Mouse (Mus musculus) C2C12 (cell line): Measurements from ENCODE around the gene Rgma.

Source experiments
- CTCF ChIP-seq: IDR thresholded peaks from one replicate; pipeline ENCODE4 v1.5.1; 2011; ENCODE audit not compliant: control insufficient read depth, insufficient read depth, insufficient read length
- USF1 ChIP-seq: IDR thresholded peaks from one replicate; pipeline ENCODE4 v1.6.1; 2011; ENCODE audit warnings: low read depth, mild to moderate bottlenecking, control low read depth, moderate library complexity

DNA sequence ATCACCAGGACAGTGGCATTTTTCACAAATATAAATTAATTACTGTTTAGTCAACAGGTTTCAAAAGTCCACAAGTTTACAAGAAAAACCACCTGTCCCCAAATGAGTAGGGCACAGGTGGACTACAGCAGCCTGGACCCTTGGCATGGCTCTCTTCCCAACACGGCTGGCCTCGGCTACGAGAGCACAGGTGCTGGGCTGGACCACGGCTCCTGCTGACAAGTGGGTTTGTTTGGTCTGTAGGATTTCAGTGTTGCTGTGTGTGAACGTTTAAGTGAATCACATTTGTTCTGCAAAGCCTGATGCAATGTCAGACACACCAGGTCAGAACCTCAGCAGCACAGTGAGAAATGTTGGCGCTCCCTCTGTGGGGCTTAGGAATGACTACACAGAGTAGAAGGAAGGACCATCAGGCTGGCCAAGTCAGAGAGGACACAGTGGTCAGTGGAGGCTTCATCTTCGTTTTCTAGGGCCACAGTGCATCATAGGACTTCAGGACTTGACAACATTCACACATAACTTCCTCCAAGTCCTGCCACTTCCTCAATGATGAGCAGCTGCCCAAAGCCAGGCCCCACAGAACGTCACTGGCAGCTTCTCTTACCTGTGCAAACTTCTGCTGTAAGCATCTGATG is 51.6 kb downstream of the Rgma start:
- no peak for TF ChIP-seq CTCF
- TF ChIP-seq USF1: no peak
